10 mouse cellular contexts compared by ENCODE assay signal in the genomic region with DNA sequence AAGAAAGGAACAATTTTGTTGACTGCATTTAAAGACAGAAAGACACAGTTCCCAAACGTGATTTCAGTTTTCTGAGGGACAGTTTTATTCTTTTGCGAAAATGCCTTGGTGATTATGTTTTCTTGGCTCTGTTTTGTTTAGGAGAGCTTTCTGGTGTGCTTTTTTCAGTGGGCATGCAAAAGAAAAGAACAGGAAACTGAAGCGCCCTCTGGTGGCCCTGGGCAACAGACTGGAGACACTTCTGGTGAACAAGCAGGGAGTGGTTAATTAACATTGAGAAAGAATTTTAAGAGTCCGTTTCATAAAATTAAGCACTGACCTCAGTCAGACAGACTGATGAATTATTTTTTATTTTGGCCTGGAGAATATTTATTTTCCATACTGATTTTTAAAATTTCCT. TPM values are rescaled to one million over a fixed set of nuclear protein-coding genes. Genes with fewer than 3 reads are reported as not detected.
DNase-seq lines count a peak whose midpoint lies in the region; ATAC-seq and TF ChIP-seq lines count a peak whose summit lies in the region.
"Had no signal": no experiment of that assay in that cellular context is flagged by ENCODE, and none has a peak within 500 bp of the region (broad histone marks: within the 10 kb centered on the region; RNA-seq: fewer than 3 reads in every experiment).

No protein-coding gene starts in this region.

- no peaks in the 10 kb centered on the region for H3K9me3 ChIP-seq in hindbrain, embryonic 10.5 days
- no peaks in the 10 kb centered on the region for H3K9me3 ChIP-seq in hindbrain, embryonic 12.5 days (replicated peaks)
- no peaks in the 10 kb centered on the region for H3K9me3 ChIP-seq in ES-E14 (ENCODE audit: control insufficient read depth, insufficient read depth, low read depth, low read length)
- H3K9me3 ChIP-seq: embryonic facial prominence, embryonic 15.5 days; midbrain, embryonic 12.5 days had no signal

- intact Hi-C loops in gastrocnemius, postnatal 36 days (cut with DNase I), result loop anchor here (10.0 kb wide), 1 partner anchor 59 kb away; no protein-coding TSS in a partner anchor
- intact Hi-C loops in left cerebral cortex, postnatal 10 days (cut with DNase I), result no loop called here

- no peak overlapping the region for H3K27ac ChIP-seq in hindbrain, embryonic 10.5 days
- H3K27ac ChIP-seq in hindbrain, embryonic 12.5 days, result no peak overlapping the region
- no peak overlapping the region for H3K27ac ChIP-seq in ES-E14 (ENCODE audit: insufficient read depth, low read depth, low read length, poor library complexity, severe bottlenecking)
- H3K27ac ChIP-seq: embryonic facial prominence, embryonic 15.5 days; midbrain, embryonic 12.5 days had no signal

- ATAC-seq in hindbrain, embryonic 12.5 days (ENCODE audit: low FRiP score), result no peak
- peak; percentile 91 for ATAC-seq in neutrophil, adult 5-6 weeks (ENCODE audit: extremely low read depth, insufficient number of reproducible peaks, low FRiP score, poor library complexity, severe bottlenecking)

- no peaks in the 10 kb centered on the region for H3K27me3 ChIP-seq in hindbrain, embryonic 10.5 days (ENCODE audit: insufficient read depth, poor library complexity, severe bottlenecking)
- no peaks in the 10 kb centered on the region for H3K27me3 ChIP-seq in hindbrain, embryonic 12.5 days
- H3K27me3 ChIP-seq: embryonic facial prominence, embryonic 15.5 days; midbrain, embryonic 12.5 days had no signal

- no peaks in the 10 kb centered on the region for H3K36me3 ChIP-seq in hindbrain, embryonic 10.5 days
- H3K36me3 ChIP-seq in hindbrain, embryonic 12.5 days, result no peaks in the 10 kb centered on the region
- H3K36me3 ChIP-seq in ES-E14 (ENCODE audit: control insufficient read depth, insufficient read depth, low read length, poor library complexity, severe bottlenecking), result no peaks in the 10 kb centered on the region
- H3K36me3 ChIP-seq: embryonic facial prominence, embryonic 15.5 days; midbrain, embryonic 12.5 days had no signal

- no peak overlapping the region for H3K9ac ChIP-seq in hindbrain, embryonic 12.5 days
- no peak overlapping the region for H3K9ac ChIP-seq in ES-E14 (ENCODE audit: insufficient read depth, low read depth, low read length, poor library complexity, severe bottlenecking)
- H3K9ac ChIP-seq: embryonic facial prominence, embryonic 15.5 days; midbrain, embryonic 12.5 days had no signal

- H3K4me3 ChIP-seq in hindbrain, embryonic 10.5 days, result no peak overlapping the region
- no peak overlapping the region for H3K4me3 ChIP-seq in hindbrain, embryonic 12.5 days
- no peak overlapping the region for H3K4me3 ChIP-seq in ES-E14 (ENCODE audit: insufficient read depth in 1 of 2, low read depth in 1 of 2, low read length in 2 of 2, poor library complexity in 1 of 2, severe bottlenecking in 1 of 2)
- H3K4me3 ChIP-seq: embryonic facial prominence, embryonic 15.5 days; midbrain, embryonic 12.5 days had no signal

- no peaks in the 10 kb centered on the region for H3K4me1 ChIP-seq in hindbrain, embryonic 10.5 days (replicated peaks)
- 0 out of 2 replicates have a peak, but pooled peaks cover 4% of the 10 kb centered on the region for H3K4me1 ChIP-seq in hindbrain, embryonic 12.5 days
- no peaks in the 10 kb centered on the region for H3K4me1 ChIP-seq in ES-E14 (ENCODE audit: control insufficient read depth in 2 of 2, insufficient read depth in 2 of 2, low read length in 2 of 2, poor library complexity in 1 of 2)
- H3K4me1 ChIP-seq: embryonic facial prominence, embryonic 15.5 days; midbrain, embryonic 12.5 days had no signal

- in situ Hi-C loops in ES-E14 (cut with MboI; ENCODE audit: low sequenced_read_pairs in 2 of 2, unreplicated experiment in 2 of 2), result no loop called here

- peak; percentile 54 for DNase-seq in hindbrain, embryonic 10.5 days (ENCODE audit: low spot score)
- DNase-seq in ES-E14 (ENCODE audit: low read depth, low spot score), result peak; percentile 51
- DNase-seq in c-Kit-positive CD71-positive TER-119-positive erythroid progenitor cells, embryonic 14.5 days (ENCODE audit: low spot score), result peak; percentile 50
- DNase-seq in gastrocnemius, postnatal 36 days, result peak; percentile 26 to 49
- peak; percentile 23 to 69 for DNase-seq in left cerebral cortex, postnatal 10 days (ENCODE audit: extremely low spot score in 1 of 2, low spot score in 2 of 2)
- DNase-seq in thymus, postnatal 14 days, result peak; percentile 63

- 37% methylated on average over 4 of the region's 4 CpGs for WGBS in hindbrain, embryonic 10.5 days
- 39% methylated on average over 4 of the region's 4 CpGs for WGBS in hindbrain, embryonic 12.5 days

- H3K4me2 ChIP-seq in hindbrain, embryonic 12.5 days (replicated peaks), result no peak overlapping the region
- H3K4me2 ChIP-seq: embryonic facial prominence, embryonic 15.5 days; midbrain, embryonic 12.5 days had no signal

TF ChIP-seq in ES-E14, 5 proteins besides CTCF, POLR2A, EP300 and RAD21:
- TF ChIP-seq HCFC1 (IDR thresholded peaks at IDR 0.05; ENCODE audit: borderline replicate concordance, insufficient read depth, low read length) (no peak), ZNF384 (IDR thresholded peaks at IDR 0.05; ENCODE audit: low read depth, low read length) (no peak), CHD2 (IDR thresholded peaks at IDR 0.05; ENCODE audit: low read depth, low read length) (no peak), MAFK (IDR thresholded peaks at IDR 0.05; ENCODE audit: insufficient read depth, low read depth, low read length) (no peak), ZC3H11A (IDR thresholded peaks at IDR 0.05; ENCODE audit: borderline replicate concordance, low read depth, low read length) (no peak)

RNA-seq across cellular contexts. Expression of a gene that starts 25.1 kb away (rescaled TPM):
- 25.3 and 30.3 TPM in 2 replicates for polyA plus RNA-seq in hindbrain, embryonic 10.5 days (2016; fragmentation: Nextera tagmentation; extraction: Ambion mirVana)
- 18.4 and 20.3 TPM in 2 replicates for polyA plus RNA-seq in hindbrain, embryonic 12.5 days (2016; fragmentation: Nextera tagmentation; extraction: Ambion mirVana)
- 3.0 and 4.0 TPM in 2 replicates for total RNA-seq in ES-E14 (2012; rRNA removed)
- under 1 TPM; 0.20 to 0.66 TPM for total RNA-seq in gastrocnemius, postnatal 36 days (2021)
- 1 to 10 TPM; 1.8 to 2.3 TPM for total RNA-seq in left cerebral cortex, postnatal 10 days (2021)
- 1.6 and 3.3 TPM in 2 replicates for total RNA-seq in neutrophil, adult 5-6 weeks (2017)
